Mouse (Mus musculus) ES-E14 (cell line): ENCODE data around the gene Slc3a2. TPM values are rescaled to one million over a fixed set of nuclear protein-coding genes. Genes with fewer than 3 reads are reported as not detected.
"Not testable (repeated sequence)": the region's sequence is repeated elsewhere in the genome, so short reads cannot be mapped to it uniquely, and the experiment has no call there.

Experiments
- DNase-seq: peaks from one replicate; pipeline ENCODE4 v3.0.0-alpha.2; 2013; ENCODE audit warnings: low read depth, low spot score
- H3K27ac ChIP-seq: 2 replicates; pipeline ENCODE4 v1.5.1; 2012; ENCODE audit warnings: low read depth, mild to moderate bottlenecking, low read length, moderate library complexity, mixed read lengths; ENCODE audit not compliant: poor library complexity, insufficient read depth, severe bottlenecking
- H3K36me3 ChIP-seq: 2 replicates; pipeline ENCODE4 v1.6.1; 2012; ENCODE audit warnings: mild to moderate bottlenecking, low read length, moderate library complexity, mixed read lengths; ENCODE audit not compliant: control insufficient read depth, poor library complexity, insufficient read depth, severe bottlenecking
- H3K4me1 ChIP-seq, 2 experiments: fragments of 150-350 bp in 1 of 2; sonication (generic) in 1 of 2; 2 replicates each; pipeline ENCODE4 v1.6.1; 2012; ENCODE audit warnings: low read length in 2 of 2, mild to moderate bottlenecking in 1 of 2, mixed read lengths in 1 of 2; ENCODE audit not compliant: control insufficient read depth in 2 of 2, insufficient read depth in 2 of 2, poor library complexity in 1 of 2
- H3K4me3 ChIP-seq, 2 experiments: fragments of 150-350 bp in 1 of 2; sonication (generic) in 1 of 2; 2 replicates each; pipeline ENCODE4 v1.5.1; 2012; ENCODE audit warnings: low read length in 2 of 2, low read depth in 1 of 2, mild to moderate bottlenecking in 1 of 2, mixed read lengths in 1 of 2; ENCODE audit not compliant: insufficient read depth in 1 of 2, poor library complexity in 1 of 2, severe bottlenecking in 1 of 2
- H3K9ac ChIP-seq: 2 replicates; pipeline ENCODE4 v1.6.1; 2012; ENCODE audit warnings: low read depth, mild to moderate bottlenecking, low read length, mixed read lengths; ENCODE audit not compliant: poor library complexity, insufficient read depth, severe bottlenecking
- H3K9me3 ChIP-seq: fragments of 150-350 bp; sonication (generic); 2 replicates; pipeline ENCODE4 v1.6.1; 2012; ENCODE audit warnings: low read depth, mild to moderate bottlenecking, low read length; ENCODE audit not compliant: control insufficient read depth, insufficient read depth
- CHD2 ChIP-seq: IDR thresholded peaks from 2 replicates; pipeline ENCODE4 v1.6.1; 2014; ENCODE audit warnings: mild to moderate bottlenecking, low read depth, low read length, inconsistent platforms
- HCFC1 ChIP-seq: IDR thresholded peaks from 2 replicates; pipeline ENCODE4 v1.6.1; 2012; ENCODE audit warnings: low read length, inconsistent platforms, borderline replicate concordance; ENCODE audit not compliant: insufficient read depth
- MAFK ChIP-seq: IDR thresholded peaks from 2 replicates; pipeline ENCODE4 v1.6.1; 2014; ENCODE audit warnings: mild to moderate bottlenecking, low read depth, low read length, inconsistent platforms; ENCODE audit not compliant: insufficient read depth
- ZC3H11A ChIP-seq: IDR thresholded peaks from 2 replicates; pipeline ENCODE4 v1.6.1; 2012; ENCODE audit warnings: low read depth, mild to moderate bottlenecking, inconsistent platforms, low read length, borderline replicate concordance
- ZNF384 ChIP-seq: IDR thresholded peaks from 2 replicates; pipeline ENCODE4 v1.6.1; 2012; ENCODE audit warnings: low read depth, low read length, inconsistent platforms
- in situ Hi-C, 2 experiments: fragments of 600-800 bp; cut with MboI; formaldehyde crosslinking; loops; one replicate each; pipeline ENCODE4 v1.15.1; 2025; ENCODE audit warnings: low sequenced_read_pairs in 2 of 2, inconsistent platforms in 1 of 2; ENCODE audit not compliant: unreplicated experiment in 2 of 2
- total RNA-seq: library from RNA; depleted of rRNA; stranded (reverse); fragments of 300-350 nt; gene quantifications from 2 replicates; pipeline ENCODE4 v1.2.3, GENCODE M21; 2012

Gene Slc3a2
- total RNA-seq, 1 experiment = 354 TPM

DNA sequence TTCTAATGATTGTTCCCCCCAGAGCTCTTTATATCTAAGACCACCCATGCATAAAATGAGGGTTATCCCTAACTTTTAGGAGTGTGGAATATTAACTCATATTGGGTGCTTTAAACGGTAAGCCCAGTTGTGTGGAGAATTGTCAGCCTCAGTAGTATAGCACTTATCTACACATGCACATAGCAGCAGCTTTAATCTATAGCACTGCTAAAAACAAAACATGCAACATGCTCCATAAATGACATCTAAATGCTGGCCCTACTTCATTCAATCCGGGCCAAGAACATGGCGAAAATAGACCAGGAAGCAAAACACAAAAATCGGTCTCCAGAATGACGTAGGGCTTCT is 636 bp downstream of the Slc3a2 start:
- Histone ChIP-seq H3K4me1 (0 out of 4 replicates have a peak, but pooled peaks cover 0 to 3% of the 10 kb centered on the region in 2 experiments), H3K9me3 (no peaks in the 10 kb centered on the region), H3K4me3 (peak overlapping the region; percentile 83 to 89), H3K9ac (peak overlapping the region; percentile 94), H3K27ac (peak overlapping the region; percentile 93), H3K36me3 (peaks cover 29% of the 10 kb centered on the region)
- DNase-seq = no peak
- in situ Hi-C loops = no loop called here
- TF ChIP-seq MAFK = no peak
- no peak for TF ChIP-seq HCFC1
- TF ChIP-seq ZC3H11A = no peak
- no peak for TF ChIP-seq ZNF384
- TF ChIP-seq CHD2 = no peak

DNA sequence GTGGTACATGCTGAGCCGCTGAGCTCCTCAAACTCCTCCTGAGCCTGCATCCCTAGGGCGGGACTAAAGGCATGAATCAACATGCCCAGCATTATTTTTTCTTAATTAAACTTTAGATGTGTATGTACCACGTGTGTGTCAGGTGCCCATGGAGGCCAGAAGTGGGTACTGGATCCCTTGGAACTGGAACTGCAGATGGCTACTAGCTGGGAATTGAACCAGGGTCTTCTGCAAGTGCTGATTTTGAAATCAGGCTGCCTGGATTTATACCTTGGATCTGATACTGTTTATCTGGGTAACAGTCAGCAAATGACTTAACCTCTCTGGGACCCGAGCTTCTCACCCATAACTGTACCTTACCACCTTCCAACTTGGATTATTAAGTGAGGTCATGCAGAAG is 1.1 kb downstream of the Slc3a2 start:
- Histone ChIP-seq H3K4me1 (peaks cover 0 to 4% of the 10 kb centered on the region in 2 experiments; a peak in 1 of 4 replicates), H3K27ac (peak overlapping the region; percentile 93; the same call in 1 of the 2 replicates), H3K9ac (peak overlapping the region; percentile 94), H3K4me3 (peak overlapping the region; percentile 83 to 89), H3K36me3 (peaks cover 29% of the 10 kb centered on the region), H3K9me3 (no peaks in the 10 kb centered on the region)
- DNase-seq = no peak
- TF ChIP-seq CHD2 (no peak), ZNF384 (no peak), ZC3H11A (no peak), MAFK (no peak), HCFC1 (no peak)
- in situ Hi-C loops = no loop called here

DNA sequence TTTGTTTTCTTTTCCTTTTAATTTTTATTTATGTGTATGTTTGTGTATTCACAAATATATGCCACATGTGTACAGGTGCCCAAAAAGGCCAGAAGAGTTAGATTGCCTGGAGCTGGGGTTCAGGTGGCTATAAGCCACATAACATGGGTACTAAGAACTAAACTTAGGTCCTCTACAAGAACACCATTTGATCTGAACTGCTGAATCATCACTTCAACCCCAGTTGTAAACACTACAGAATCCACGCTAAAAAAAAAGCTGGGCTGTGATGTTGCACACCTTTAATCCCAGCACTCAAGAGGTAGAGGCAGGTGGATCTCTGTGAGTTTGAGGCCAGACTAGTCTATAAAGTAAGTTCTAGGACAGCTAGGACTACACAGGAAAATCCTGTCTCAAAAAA is 1.8 kb downstream of the Slc3a2 start:
- DNase-seq = no peak
- H3K4me3 ChIP-seq = peak overlapping the region in 1 of 2 experiments; percentile 89; a peak in 1 of 4 replicates
- TF ChIP-seq CHD2 = no peak
- TF ChIP-seq MAFK = peak; percentile 51; the same call in 1 of the 2 replicates

DNA sequence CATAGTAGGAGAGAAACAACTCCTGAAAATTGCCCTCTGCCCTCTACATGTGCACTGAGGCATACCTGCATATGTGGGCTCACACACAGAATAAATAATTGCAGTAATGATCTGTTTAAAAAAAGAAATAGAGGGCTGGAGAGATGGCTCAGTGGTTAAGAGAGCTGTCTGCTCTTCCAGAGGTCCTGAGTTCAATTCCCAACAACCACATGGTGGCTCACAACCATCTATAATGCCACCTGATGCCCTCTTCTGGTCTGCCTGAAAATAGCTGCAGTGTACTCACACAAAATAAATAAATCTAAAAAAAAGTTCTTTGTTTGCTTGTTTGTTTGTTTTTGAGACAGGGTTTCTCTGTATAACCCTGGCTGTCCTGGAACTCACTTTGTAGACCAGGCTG is 4.1 kb downstream of the Slc3a2 start:
- H3K4me3 ChIP-seq, DNase-seq, H3K36me3 ChIP-seq, in situ Hi-C loops, H3K27ac ChIP-seq, H3K9ac ChIP-seq, H3K4me1 ChIP-seq, H3K9me3 ChIP-seq: not testable (repeated sequence)

More for the DNA sequence above, 1.8 kb downstream of the Slc3a2 start:
- Histone ChIP-seq H3K9me3 (no peaks in the 10 kb centered on the region), H3K4me1 (peaks cover 0 to 5% of the 10 kb centered on the region in 2 experiments; a peak in 1 of 4 replicates), H3K9ac (no peak overlapping the region; the same call in 1 of the 2 replicates), H3K27ac (peak overlapping the region; percentile 12; the same call in 1 of the 2 replicates), H3K36me3 (peaks cover 25% of the 10 kb centered on the region)
- in situ Hi-C loops = no loop called here

DNA sequence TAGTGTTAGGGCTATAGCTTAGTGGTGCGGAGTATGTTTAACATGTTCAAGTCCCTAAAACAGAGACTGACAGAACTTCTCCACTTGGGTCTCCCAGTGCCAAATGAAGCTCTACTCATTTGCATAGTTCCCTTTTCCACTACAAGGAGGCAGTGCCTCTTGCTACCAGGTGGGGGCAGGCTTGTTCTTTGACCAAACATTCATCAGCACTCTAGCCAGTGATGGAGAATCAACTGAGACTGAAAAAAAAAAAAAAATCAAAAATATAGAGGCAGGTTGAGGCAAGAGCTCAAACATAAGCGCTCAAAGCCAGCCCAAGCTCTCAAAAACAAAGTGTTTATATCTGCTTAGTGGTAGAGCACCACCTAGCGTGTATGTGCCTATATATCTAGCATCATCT is 4.8 kb downstream of the Slc3a2 start:
- no peaks in the 10 kb centered on the region for H3K36me3 ChIP-seq
- TF ChIP-seq ZNF384 (peak; percentile 88), MAFK (no peak), CHD2 (no peak), HCFC1 (no peak), ZC3H11A (no peak)
- H3K9me3 ChIP-seq = no peaks in the 10 kb centered on the region
- no peak overlapping the region for H3K27ac ChIP-seq
- peaks cover 0 to 8% of the 10 kb centered on the region in 2 experiments; a peak in 2 of 4 replicates for H3K4me1 ChIP-seq
- in situ Hi-C loops = no loop called here
- no peak for DNase-seq
- no peak overlapping the region for H3K4me3 ChIP-seq
- no peak overlapping the region for H3K9ac ChIP-seq
